Mouse (Mus musculus): ENCODE measurements around the gene Soat2.

The Soat2 gene

GRCm38 (mm10) chr15:102188883-102189282, 38.6 kb downstream of the Soat2 start:
- in situ Hi-C loops (cut with MboI, MseI) = no loop called here

GRCm38 (mm10) chr15:102191699-102192098, 41.4 kb downstream of the Soat2 start:
- in situ Hi-C loops (cut with MboI, MseI) = no loop called here

- in situ Hi-C loops (cut with MboI, MseI) = no loop called here
Measured at GRCm38 (mm10) chr15:102192271-102192812, 42.0 kb downstream of the Soat2 start.

GRCm38 (mm10) chr15:102192820-102193386, 42.6 kb downstream of the Soat2 start:
- in situ Hi-C loops (cut with MboI, MseI) = no loop called here

GRCm38 (mm10) chr15:102193652-102194051, 43.3 kb downstream of the Soat2 start:
- in situ Hi-C loops (cut with MboI, MseI) = no loop called here

GRCm38 (mm10) chr15:102194439-102194838, 44.1 kb downstream of the Soat2 start:
- in situ Hi-C loops (cut with MboI, MseI) = no loop called here

- in situ Hi-C loops (cut with MboI, MseI) = no loop called here
Measured at GRCm38 (mm10) chr15:102195373-102195772, 45.0 kb downstream of the Soat2 start.

- in situ Hi-C loops (cut with MboI, MseI) = no loop called here
Measured at GRCm38 (mm10) chr15:102198841-102199240, 48.5 kb downstream of the Soat2 start.

- in situ Hi-C loops (cut with MboI, MseI) = loop anchor here in 1 of 2 experiments (10.0 kb wide), 1 partner anchor 1448 kb away; no protein-coding TSS in a partner anchor
Measured at GRCm38 (mm10) chr15:102202971-102203834, 52.9 kb downstream of the Soat2 start, which contains the start of gene Zfp740. Gene Zfp740 (plus strand): TSS chr15:102203249.

GRCm38 (mm10) chr15:102203835-102204381, 53.6 kb downstream of the Soat2 start:
- in situ Hi-C loops (cut with MboI, MseI) = loop anchor here in 1 of 2 experiments (10.0 kb wide), 1 partner anchor 1449 kb away; no protein-coding TSS in a partner anchor

- in situ Hi-C loops (cut with MboI, MseI) = loop anchor here in 1 of 2 experiments (10.0 kb wide), 1 partner anchor 1450 kb away; no protein-coding TSS in a partner anchor
Measured at GRCm38 (mm10) chr15:102204674-102205505, 54.6 kb downstream of the Soat2 start, which contains the start of gene Csad. Gene Csad (minus strand): TSS chr15:102204724.

GRCm38 (mm10) chr15:102205779-102206178, 55.5 kb downstream of the Soat2 start:
- in situ Hi-C loops (cut with MboI, MseI) = loop anchor here in 1 of 2 experiments (10.0 kb wide), 1 partner anchor 1451 kb away; no protein-coding TSS in a partner anchor

- in situ Hi-C loops (cut with MboI, MseI) = loop anchor here in 1 of 2 experiments (10.0 kb wide), 1 partner anchor 1453 kb away; no protein-coding TSS in a partner anchor
Measured at GRCm38 (mm10) chr15:102207351-102207750, 57.0 kb downstream of the Soat2 start.

GRCm38 (mm10) chr15:102208092-102208561, 57.8 kb downstream of the Soat2 start:
- in situ Hi-C loops (cut with MboI, MseI) = loop anchor here in 1 of 2 experiments (10.0 kb wide), 1 partner anchor 1453 kb away; no protein-coding TSS in a partner anchor

- in situ Hi-C loops (cut with MboI, MseI) = loop anchor here in 1 of 2 experiments (10.0 kb wide), 1 partner anchor 1454 kb away; no protein-coding TSS in a partner anchor
Measured at GRCm38 (mm10) chr15:102209114-102209513, 58.8 kb downstream of the Soat2 start.

GRCm38 (mm10) chr15:102210816-102211215, 60.5 kb downstream of the Soat2 start:
- in situ Hi-C loops (cut with MboI, MseI) = no loop called here

GRCm38 (mm10) chr15:102211895-102212294, 61.6 kb downstream of the Soat2 start:
- in situ Hi-C loops (cut with MboI, MseI) = no loop called here

Data from T-helper 17 cell (primary cell).